Mouse (Mus musculus): Measurements from ENCODE around the gene Nkiras2.

DNA sequence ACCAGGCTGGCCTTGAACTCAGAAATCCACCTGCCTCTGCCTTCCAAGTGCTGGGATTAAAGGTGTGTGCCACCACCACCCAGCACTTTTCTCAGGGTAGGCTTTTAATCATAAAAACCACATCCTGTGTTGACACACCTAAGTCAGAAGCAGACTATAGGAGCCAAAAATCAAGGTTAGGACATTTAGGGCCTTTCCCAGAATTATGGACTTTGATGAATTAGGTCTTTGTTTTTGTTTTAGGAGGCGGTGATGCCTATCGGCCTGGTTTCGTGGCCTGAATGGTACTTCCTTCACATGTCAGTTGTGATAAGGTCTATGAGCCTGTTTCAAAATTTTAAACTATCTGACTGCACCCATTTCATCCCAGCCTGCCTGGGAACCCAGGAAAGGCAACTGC lies 44.9 kb upstream of the Nkiras2 start:
- TF ChIP-seq POLR2A (IDR thresholded peaks at IDR 0.05; ENCODE audit: low read depth, low read length) (no peak), CTCF (IDR thresholded peaks at IDR 0.05; ENCODE audit: extremely low read depth, insufficient read depth, insufficient read length, insufficient replicate concordance) (no peak)

All from spleen, adult 2 months (tissue).